Mouse (Mus musculus): Measurements from ENCODE around the gene Prkg2. TPM values are rescaled to one million over a fixed set of nuclear protein-coding genes. Genes with fewer than 3 reads are reported as not detected.

The Prkg2 gene
- polyA plus RNA-seq, 1 experiment from 2014 or later = 0.90 TPM

- Histone ChIP-seq H3K27me3 (replicated peaks; ENCODE audit: control insufficient read depth, insufficient read depth, low read length) (no peaks in the 10 kb centered on the region), H3K9ac (replicated peaks; ENCODE audit: low read depth, low read length) (no peak overlapping the region), H3K27ac (ENCODE audit: low read length) (no peak overlapping the region), H3K4me1 (replicated peaks; ENCODE audit: control insufficient read depth, insufficient read depth, low read length) (peaks cover 5% of the 10 kb centered on the region), H3K9me3 (ENCODE audit: control insufficient read depth, low read length) (no peaks in the 10 kb centered on the region), H3K4me2 (ENCODE audit: low read length) (no peak overlapping the region), H3K4me3 (replicated peaks; ENCODE audit: low read length) (no peak overlapping the region), H3K36me3 (ENCODE audit: control insufficient read depth, insufficient read depth) (no peaks in the 10 kb centered on the region)
- no peak for ATAC-seq
- WGBS = 38% methylated on average over 2 of the region's 2 CpGs
Measured at GRCm38 (mm10) chr5:98962472-98962871, 74.7 kb downstream of the Prkg2 start.

GRCm38 (mm10) chr5:98955576-98955975 lies 81.6 kb downstream of the Prkg2 start:
- H3K36me3 ChIP-seq (ENCODE audit: control insufficient read depth, insufficient read depth) = no peaks in the 10 kb centered on the region
- H3K27me3 ChIP-seq (replicated peaks; ENCODE audit: control insufficient read depth, insufficient read depth, low read length) = no peaks in the 10 kb centered on the region
- H3K9me3 ChIP-seq (ENCODE audit: control insufficient read depth, low read length) = no peaks in the 10 kb centered on the region
- no peaks in the 10 kb centered on the region for H3K4me1 ChIP-seq (replicated peaks; ENCODE audit: control insufficient read depth, insufficient read depth, low read length)
- ATAC-seq = no peak
- no peak overlapping the region for H3K4me3 ChIP-seq (replicated peaks; ENCODE audit: low read length)
- no peak overlapping the region for H3K27ac ChIP-seq (ENCODE audit: low read length)
- H3K9ac ChIP-seq (replicated peaks; ENCODE audit: low read depth, low read length) = no peak overlapping the region
- 23% methylated on average over 3 of the region's 3 CpGs for WGBS
- H3K4me2 ChIP-seq (ENCODE audit: low read length) = no peak overlapping the region

- H3K36me3 ChIP-seq (ENCODE audit: control insufficient read depth, insufficient read depth) = no peaks in the 10 kb centered on the region
- H3K4me1 ChIP-seq (replicated peaks; ENCODE audit: control insufficient read depth, insufficient read depth, low read length) = no peaks in the 10 kb centered on the region
- no peak overlapping the region for H3K9ac ChIP-seq (replicated peaks; ENCODE audit: low read depth, low read length)
- H3K4me3 ChIP-seq (replicated peaks; ENCODE audit: low read length) = no peak overlapping the region
- no peak overlapping the region for H3K27ac ChIP-seq (ENCODE audit: low read length)
- 48% methylated on average over 1 of the region's 1 CpGs for WGBS
- H3K4me2 ChIP-seq (ENCODE audit: low read length) = no peak overlapping the region
- ATAC-seq = no peak
- H3K27me3 ChIP-seq (replicated peaks; ENCODE audit: control insufficient read depth, insufficient read depth, low read length) = no peaks in the 10 kb centered on the region
- no peaks in the 10 kb centered on the region for H3K9me3 ChIP-seq (ENCODE audit: control insufficient read depth, low read length)
Measured at GRCm38 (mm10) chr5:98953386-98953785, 83.8 kb downstream of the Prkg2 start.

GRCm38 (mm10) chr5:98951566-98951965 lies 85.6 kb downstream of the Prkg2 start:
- ATAC-seq = no peak
- H3K9me3 ChIP-seq (ENCODE audit: control insufficient read depth, low read length) = no peaks in the 10 kb centered on the region

GRCm38 (mm10) chr5:98950495-98951092 lies 86.6 kb downstream of the Prkg2 start:
- 0 out of 2 replicates have a peak, but pooled peaks cover 2% of the 10 kb centered on the region for H3K4me1 ChIP-seq (replicated peaks; ENCODE audit: control insufficient read depth, insufficient read depth, low read length)
- WGBS = 76% methylated on average over 4 of the region's 4 CpGs
- no peak overlapping the region for H3K27ac ChIP-seq (ENCODE audit: low read length)
- no peaks in the 10 kb centered on the region for H3K27me3 ChIP-seq (replicated peaks; ENCODE audit: control insufficient read depth, insufficient read depth, low read length)
- H3K9ac ChIP-seq (replicated peaks; ENCODE audit: low read depth, low read length) = no peak overlapping the region
- no peak overlapping the region for H3K4me2 ChIP-seq (ENCODE audit: low read length)
- H3K9me3 ChIP-seq (ENCODE audit: control insufficient read depth, low read length) = no peaks in the 10 kb centered on the region
- no peak for ATAC-seq
- H3K36me3 ChIP-seq (ENCODE audit: control insufficient read depth, insufficient read depth) = no peaks in the 10 kb centered on the region
- H3K4me3 ChIP-seq (replicated peaks; ENCODE audit: low read length) = no peak overlapping the region

More at GRCm38 (mm10) chr5:98951566-98951965, 85.6 kb downstream of the Prkg2 start:
- Histone ChIP-seq H3K27ac (ENCODE audit: low read length) (no peak overlapping the region), H3K4me1 (replicated peaks; ENCODE audit: control insufficient read depth, insufficient read depth, low read length) (0 out of 2 replicates have a peak, but pooled peaks cover 2% of the 10 kb centered on the region), H3K4me2 (ENCODE audit: low read length) (no peak overlapping the region), H3K36me3 (ENCODE audit: control insufficient read depth, insufficient read depth) (no peaks in the 10 kb centered on the region), H3K4me3 (replicated peaks; ENCODE audit: low read length) (no peak overlapping the region), H3K9ac (replicated peaks; ENCODE audit: low read depth, low read length) (no peak overlapping the region), H3K27me3 (replicated peaks; ENCODE audit: control insufficient read depth, insufficient read depth, low read length) (no peaks in the 10 kb centered on the region)
- 88% methylated on average over 4 of the region's 4 CpGs for WGBS

GRCm38 (mm10) chr5:98949784-98950183 lies 87.4 kb downstream of the Prkg2 start:
- no peak for ATAC-seq
- Histone ChIP-seq H3K27me3 (replicated peaks; ENCODE audit: control insufficient read depth, insufficient read depth, low read length) (no peaks in the 10 kb centered on the region), H3K36me3 (ENCODE audit: control insufficient read depth, insufficient read depth) (no peaks in the 10 kb centered on the region), H3K27ac (ENCODE audit: low read length) (no peak overlapping the region), H3K4me3 (replicated peaks; ENCODE audit: low read length) (no peak overlapping the region), H3K4me2 (ENCODE audit: low read length) (no peak overlapping the region), H3K4me1 (replicated peaks; ENCODE audit: control insufficient read depth, insufficient read depth, low read length) (0 out of 2 replicates have a peak, but pooled peaks cover 2% of the 10 kb centered on the region), H3K9ac (replicated peaks; ENCODE audit: low read depth, low read length) (no peak overlapping the region), H3K9me3 (ENCODE audit: control insufficient read depth, low read length) (no peaks in the 10 kb centered on the region)
- WGBS = 92% methylated on average over 10 of the region's 10 CpGs

GRCm38 (mm10) chr5:98946656-98947055 lies 90.5 kb downstream of the Prkg2 start:
- Histone ChIP-seq H3K27me3 (replicated peaks; ENCODE audit: control insufficient read depth, insufficient read depth, low read length) (no peaks in the 10 kb centered on the region), H3K9ac (replicated peaks; ENCODE audit: low read depth, low read length) (no peak overlapping the region), H3K4me2 (ENCODE audit: low read length) (no peak overlapping the region), H3K4me3 (replicated peaks; ENCODE audit: low read length) (no peak overlapping the region), H3K36me3 (ENCODE audit: control insufficient read depth, insufficient read depth) (no peaks in the 10 kb centered on the region), H3K9me3 (ENCODE audit: control insufficient read depth, low read length) (no peaks in the 10 kb centered on the region), H3K27ac (ENCODE audit: low read length) (no peak overlapping the region), H3K4me1 (replicated peaks; ENCODE audit: control insufficient read depth, insufficient read depth, low read length) (0 out of 2 replicates have a peak, but pooled peaks cover 2% of the 10 kb centered on the region)
- ATAC-seq = peak; percentile 55; the same call in 1 of the 2 replicates
- 85% methylated on average over 20 of the region's 20 CpGs for WGBS

GRCm38 (mm10) chr5:98946117-98946620 lies 91.0 kb downstream of the Prkg2 start:
- WGBS = 83% methylated on average over 4 of the region's 4 CpGs
- Histone ChIP-seq H3K4me2 (ENCODE audit: low read length) (no peak overlapping the region), H3K4me1 (replicated peaks; ENCODE audit: control insufficient read depth, insufficient read depth, low read length) (0 out of 2 replicates have a peak, but pooled peaks cover 2% of the 10 kb centered on the region), H3K27ac (ENCODE audit: low read length) (no peak overlapping the region), H3K27me3 (replicated peaks; ENCODE audit: control insufficient read depth, insufficient read depth, low read length) (no peaks in the 10 kb centered on the region), H3K9me3 (ENCODE audit: control insufficient read depth, low read length) (no peaks in the 10 kb centered on the region), H3K36me3 (ENCODE audit: control insufficient read depth, insufficient read depth) (no peaks in the 10 kb centered on the region), H3K4me3 (replicated peaks; ENCODE audit: low read length) (no peak overlapping the region), H3K9ac (replicated peaks; ENCODE audit: low read depth, low read length) (no peak overlapping the region)
- ATAC-seq = no peak

- 48% methylated on average over 6 of the region's 6 CpGs for WGBS
Measured at GRCm38 (mm10) chr5:98943776-98944175, 93.4 kb downstream of the Prkg2 start.

More at GRCm38 (mm10) chr5:98943776-98944175, 93.4 kb downstream of the Prkg2 start:
- H3K4me1 ChIP-seq (replicated peaks; ENCODE audit: control insufficient read depth, insufficient read depth, low read length) = peaks cover 9% of the 10 kb centered on the region
- no peak overlapping the region for H3K27ac ChIP-seq (ENCODE audit: low read length)
- no peaks in the 10 kb centered on the region for H3K36me3 ChIP-seq (ENCODE audit: control insufficient read depth, insufficient read depth)
- no peak for ATAC-seq
- H3K9ac ChIP-seq (replicated peaks; ENCODE audit: low read depth, low read length) = no peak overlapping the region
- no peaks in the 10 kb centered on the region for H3K9me3 ChIP-seq (ENCODE audit: control insufficient read depth, low read length)
- H3K4me3 ChIP-seq (replicated peaks; ENCODE audit: low read length) = no peak overlapping the region
- no peak overlapping the region for H3K4me2 ChIP-seq (ENCODE audit: low read length)
- no peaks in the 10 kb centered on the region for H3K27me3 ChIP-seq (replicated peaks; ENCODE audit: control insufficient read depth, insufficient read depth, low read length)

Data from forebrain, embryonic 16.5 days (tissue).